ENCODE assay signal across 9 mouse cellular contexts in genomic region chr7:46393116-46393515, GRCm38 (mm10). TPM values are rescaled to one million over a fixed set of nuclear protein-coding genes. Genes with fewer than 3 reads are reported as not detected.
DNase-seq lines count a peak whose midpoint lies in the region; ATAC-seq and TF ChIP-seq lines count a peak whose summit lies in the region.
"Had no signal": no experiment of that assay in that cellular context is flagged by ENCODE, and none has a peak within 500 bp of the region (broad histone marks: within the 10 kb centered on the region; RNA-seq: fewer than 3 reads in every experiment).

No protein-coding gene starts in this region.

- H3K27me3 ChIP-seq in cerebellum, adult 2 months (ENCODE audit: control insufficient read depth, insufficient read depth, low read length): no peaks in the 10 kb centered on the region
- peaks cover 45% of the 10 kb centered on the region for H3K27me3 ChIP-seq in intestine, embryonic 15.5 days (replicated peaks)

- H3K4me3 ChIP-seq in cerebellum, adult 2 months (replicated peaks; ENCODE audit: insufficient read depth, low read depth, low read length): peak overlapping the region; percentile 15
- H3K4me3 ChIP-seq in intestine, embryonic 15.5 days (replicated peaks): no peak overlapping the region
- H3K4me3 ChIP-seq: myocyte had no signal

- no peak for ATAC-seq in CD4-positive, CD25-positive, alpha-beta regulatory T cell, adult 4 months
- peak; percentile 51 for ATAC-seq in intestine, embryonic 15.5 days

- peak overlapping the region; percentile 99 for H3K27ac ChIP-seq in cerebellum, adult 2 months (ENCODE audit: insufficient read depth, low read length)
- no peak overlapping the region for H3K27ac ChIP-seq in intestine, embryonic 15.5 days

- no peak for TF ChIP-seq POLR2A in cerebellum, adult 2 months (IDR thresholded peaks at IDR 0.05; ENCODE audit: borderline replicate concordance, insufficient read depth, low read length)

- H3K9me3 ChIP-seq in intestine, embryonic 15.5 days: no peaks in the 10 kb centered on the region

- intact Hi-C loops in left cerebral cortex, postnatal 25 days (cut with DNase I): loop anchor here (1.0 to 10.0 kb wide), 3 partner anchors 142 to 322 kb away; partner anchors contain the start of genes Saa3 and Saal1

- no peak overlapping the region for H3K9ac ChIP-seq in intestine, embryonic 15.5 days

- peak; percentile 96 for TF ChIP-seq CTCF in cerebellum, adult 2 months (IDR thresholded peaks at IDR 0.05; ENCODE audit: borderline replicate concordance, insufficient read depth, low read depth, low read length)

- H3K4me2 ChIP-seq in intestine, embryonic 15.5 days (replicated peaks): no peak overlapping the region

- 0% methylated on average over 2 of the region's 2 CpGs for WGBS in cerebellum, adult 2 months
- 0% methylated on average over 2 of the region's 2 CpGs for WGBS in intestine, embryonic 15.5 days

- no peaks in the 10 kb centered on the region for H3K36me3 ChIP-seq in intestine, embryonic 15.5 days

- peaks cover 25% of the 10 kb centered on the region for H3K4me1 ChIP-seq in cerebellum, adult 2 months (ENCODE audit: control insufficient read depth, insufficient read depth, low read length)
- peaks cover 17% of the 10 kb centered on the region for H3K4me1 ChIP-seq in intestine, embryonic 15.5 days (replicated peaks)

- DNase-seq in CD4-positive, CD25-positive, alpha-beta regulatory T cell, adult 2 months (ENCODE audit: low read depth, low spot score): peak; percentile 81
- DNase-seq in cerebellum, adult 2 months: peak; percentile 98 to 100
- DNase-seq in frontal cortex, postnatal 25 days (ENCODE audit: low spot score in 2 of 2): peak; percentile 74 to 85
- DNase-seq in left cerebral cortex, postnatal 25 days (ENCODE audit: low spot score in 2 of 2): peak; percentile 78 to 86
- peak; percentile 61 to 75 for DNase-seq in natural killer cell, adult 2 months (ENCODE audit: low spot score in 2 of 2)
- DNase-seq in spleen, postnatal 4 days (ENCODE audit: low spot score in 2 of 2): peak; percentile 68 to 86

RNA-seq across cellular contexts. Expression of gene Kcnc1, which starts 3.2 kb away (rescaled TPM):
- under 1 TPM in 1 of 2 experiments, not detected in 1; 0.05 TPM for polyA plus RNA-seq in CD4-positive, CD25-positive, alpha-beta regulatory T cell, adult 4 months (2017; shearing (Covaris generic))
- polyA plus RNA-seq in cerebellum, adult 2 months (2012; rRNA removed): 325 and 338 TPM in 2 replicates
- 0.38 and 0.53 TPM in 2 replicates for polyA plus RNA-seq in intestine, embryonic 15.5 days (2015; fragmentation: Nextera tagmentation; extraction: Ambion mirVana)
- total RNA-seq in left cerebral cortex, postnatal 25 days (2021): 100 to 1,000 TPM; 115 to 131 TPM

RNA-seq across cellular contexts. Expression of gene Myod1, which starts 16.8 kb away (rescaled TPM):
- polyA plus RNA-seq in CD4-positive, CD25-positive, alpha-beta regulatory T cell, adult 4 months (2017; shearing (Covaris generic)): not detected
- polyA plus RNA-seq in cerebellum, adult 2 months (2012; rRNA removed): 0.08 TPM in 1 of 2 replicates, not detected in the other
- 0.24 TPM in 1 of 2 replicates, not detected in the other for polyA plus RNA-seq in intestine, embryonic 15.5 days (2015; fragmentation: Nextera tagmentation; extraction: Ambion mirVana)
- under 1 TPM in 1 of 2 experiments, not detected in 1; 0.18 TPM for total RNA-seq in left cerebral cortex, postnatal 25 days (2021)

Comparison
In these comparisons a context has a peak if more than half of its experiments do, and no peak if none do; other contexts are left out.
1. RNA of gene Kcnc1, which starts 3.2 kb away (polyA plus RNA-seq): 325 to 338 TPM in cerebellum, adult 2 months; 0.38 to 0.53 TPM in intestine, embryonic 15.5 days and 0.05 TPM in CD4-positive, CD25-positive, alpha-beta regulatory T cell, adult 4 months; every median in the first group is over 100 times any median in the second.
2. Peak in every context shown above with its lines, with median percentiles within 50 percentile points of each other: DNase-seq.